ENCODE assay signal across 13 mouse cellular contexts in the genomic region with DNA sequence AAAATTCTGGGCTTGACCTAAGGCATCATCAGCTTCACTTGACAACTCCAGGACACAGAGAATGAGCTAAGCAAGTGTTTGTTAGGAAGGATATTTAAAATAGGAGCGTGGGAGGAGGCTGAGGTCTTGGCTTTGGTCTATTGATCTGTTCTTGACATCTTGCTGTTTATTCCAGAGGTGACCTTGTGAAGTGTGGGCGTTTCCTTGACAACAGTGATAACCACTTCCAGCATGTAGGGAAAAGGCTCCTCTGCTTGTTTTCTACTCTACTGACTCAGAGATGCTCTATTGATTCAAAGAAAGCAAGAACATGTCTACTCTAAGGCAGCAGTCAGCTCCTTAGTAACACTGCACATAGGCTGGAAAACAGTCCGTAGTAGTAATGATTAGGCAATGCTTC.
A peak's percentile ranks its signal among the peaks of the same experiment; 100 is the strongest.
DNase-seq lines count a peak whose midpoint lies in the region; ATAC-seq and TF ChIP-seq lines count a peak whose summit lies in the region.
"Had no signal": no experiment of that assay in that cellular context is flagged by ENCODE, and none has a peak within 500 bp of the region (broad histone marks: within the 10 kb centered on the region; RNA-seq: fewer than 3 reads in every experiment).

No protein-coding gene starts in this region.

- no peak overlapping the region for H3K27ac ChIP-seq in forebrain, embryonic 12.5 days
- H3K27ac ChIP-seq in forebrain, embryonic 10.5 days: no peak overlapping the region
- H3K27ac ChIP-seq in hindbrain, embryonic 16.5 days (ENCODE audit: low read depth, low read length): peak overlapping the region; percentile 50
- H3K27ac ChIP-seq in midbrain, postnatal 0 days (ENCODE audit: low read depth, low read length): peak overlapping the region; percentile 81
- H3K27ac ChIP-seq in intestine, postnatal 0 days (ENCODE audit: low read depth, low read length): no peak overlapping the region
- H3K27ac ChIP-seq: lung, embryonic 15.5 days had no signal

- no peak overlapping the region for H3K4me2 ChIP-seq in forebrain, embryonic 12.5 days
- no peak overlapping the region for H3K4me2 ChIP-seq in hindbrain, embryonic 16.5 days (ENCODE audit: low read length)
- no peak overlapping the region for H3K4me2 ChIP-seq in midbrain, postnatal 0 days (ENCODE audit: low read depth, low read length, poor library complexity, severe bottlenecking)
- H3K4me2 ChIP-seq in intestine, postnatal 0 days (replicated peaks; ENCODE audit: low read depth): no peak overlapping the region
- H3K4me2 ChIP-seq: lung, embryonic 15.5 days had no signal

- H3K4me1 ChIP-seq in forebrain, embryonic 12.5 days: peaks cover 26% of the 10 kb centered on the region
- H3K4me1 ChIP-seq in forebrain, embryonic 10.5 days: peaks cover 16% of the 10 kb centered on the region
- H3K4me1 ChIP-seq in hindbrain, embryonic 16.5 days (ENCODE audit: control insufficient read depth, insufficient read depth, low read depth, low read length): peaks cover 11% of the 10 kb centered on the region
- H3K4me1 ChIP-seq in midbrain, postnatal 0 days (ENCODE audit: insufficient read depth, low read length): peaks cover 4% of the 10 kb centered on the region; the same call in 1 of the 2 replicates
- H3K4me1 ChIP-seq in intestine, postnatal 0 days (replicated peaks; ENCODE audit: control insufficient read depth, insufficient read depth, low read length): no peaks in the 10 kb centered on the region
- H3K4me1 ChIP-seq: lung, embryonic 15.5 days had no signal

- H3K9me3 ChIP-seq in forebrain, embryonic 12.5 days: no peaks in the 10 kb centered on the region
- H3K9me3 ChIP-seq in forebrain, embryonic 10.5 days: no peaks in the 10 kb centered on the region
- H3K9me3 ChIP-seq in hindbrain, embryonic 16.5 days (ENCODE audit: control insufficient read depth, low read length): no peaks in the 10 kb centered on the region
- H3K9me3 ChIP-seq in midbrain, postnatal 0 days (ENCODE audit: low read length): no peaks in the 10 kb centered on the region
- no peaks in the 10 kb centered on the region for H3K9me3 ChIP-seq in intestine, postnatal 0 days (ENCODE audit: control insufficient read depth)
- H3K9me3 ChIP-seq: lung, embryonic 15.5 days had no signal

- H3K36me3 ChIP-seq in forebrain, embryonic 12.5 days (replicated peaks): no peaks in the 10 kb centered on the region
- no peaks in the 10 kb centered on the region for H3K36me3 ChIP-seq in forebrain, embryonic 10.5 days (replicated peaks)
- no peaks in the 10 kb centered on the region for H3K36me3 ChIP-seq in hindbrain, embryonic 16.5 days (ENCODE audit: control insufficient read depth, insufficient read depth, low read length)
- H3K36me3 ChIP-seq in midbrain, postnatal 0 days (ENCODE audit: insufficient read depth, low read length): no peaks in the 10 kb centered on the region
- H3K36me3 ChIP-seq in intestine, postnatal 0 days (ENCODE audit: control insufficient read depth, insufficient read depth): no peaks in the 10 kb centered on the region
- H3K36me3 ChIP-seq: lung, embryonic 15.5 days had no signal

- 68% methylated on average over 3 of the region's 3 CpGs for WGBS in forebrain, embryonic 12.5 days
- WGBS in forebrain, embryonic 10.5 days: 70% methylated on average over 3 of the region's 3 CpGs
- WGBS in hindbrain, embryonic 16.5 days: 34% methylated on average over 3 of the region's 3 CpGs
- whole genome bisulfite sequencing in midbrain, postnatal 0 days: 32% methylated on average over 3 of the region's 3 CpGs
- 51% methylated on average over 3 of the region's 3 CpGs for WGBS in intestine, postnatal 0 days

- H3K9ac ChIP-seq in forebrain, embryonic 12.5 days: no peak overlapping the region
- H3K9ac ChIP-seq in hindbrain, embryonic 16.5 days (ENCODE audit: low read depth, low read length): no peak overlapping the region
- no peak overlapping the region for H3K9ac ChIP-seq in midbrain, postnatal 0 days (replicated peaks; ENCODE audit: low read length, poor library complexity, severe bottlenecking)
- no peak overlapping the region for H3K9ac ChIP-seq in intestine, postnatal 0 days (ENCODE audit: low read depth, low read length)
- H3K9ac ChIP-seq: lung, embryonic 15.5 days had no signal

- no peaks in the 10 kb centered on the region for H3K27me3 ChIP-seq in forebrain, embryonic 12.5 days
- H3K27me3 ChIP-seq in forebrain, embryonic 10.5 days (ENCODE audit: poor library complexity, severe bottlenecking): peaks cover 10% of the 10 kb centered on the region; the same call in 1 of the 2 replicates
- H3K27me3 ChIP-seq in hindbrain, embryonic 16.5 days (replicated peaks; ENCODE audit: control insufficient read depth, insufficient read depth, low read length): no peaks in the 10 kb centered on the region
- H3K27me3 ChIP-seq in midbrain, postnatal 0 days (ENCODE audit: insufficient read depth, low read length): no peaks in the 10 kb centered on the region
- no peaks in the 10 kb centered on the region for H3K27me3 ChIP-seq in intestine, postnatal 0 days (replicated peaks; ENCODE audit: control insufficient read depth, insufficient read depth, low read length)
- H3K27me3 ChIP-seq: lung, embryonic 15.5 days had no signal

- TF ChIP-seq CTCF in midbrain, postnatal 0 days (IDR thresholded peaks at IDR 0.05): no peak
- TF ChIP-seq CTCF in intestine, postnatal 0 days (IDR thresholded peaks at IDR 0.05; ENCODE audit: low read depth): no peak

- no peak overlapping the region for H3K4me3 ChIP-seq in forebrain, embryonic 12.5 days (replicated peaks)
- no peak overlapping the region for H3K4me3 ChIP-seq in forebrain, embryonic 10.5 days
- H3K4me3 ChIP-seq in hindbrain, embryonic 16.5 days (ENCODE audit: low read length): no peak overlapping the region
- H3K4me3 ChIP-seq in midbrain, postnatal 0 days (ENCODE audit: low read depth, low read length): no peak overlapping the region
- H3K4me3 ChIP-seq in intestine, postnatal 0 days (ENCODE audit: low read depth, low read length): no peak overlapping the region
- H3K4me3 ChIP-seq: lung, embryonic 15.5 days had no signal

- no peak for DNase-seq in forebrain, embryonic 10.5 days (ENCODE audit: extremely low spot score, low spot score)
- DNase-seq in brain, adult 2 months (ENCODE audit: low read depth, low spot score): peak; percentile 39
- DNase-seq in midbrain, postnatal 0 days (ENCODE audit: low spot score): no peak
- no peak for DNase-seq in gastrocnemius, postnatal 10 days
- DNase-seq in left cerebral cortex, adult 8-10 months (ENCODE audit: low spot score in 2 of 2): no peak
- DNase-seq: adrenal gland, adult 8-10 months; cerebellum, postnatal 14 days; thymus, postnatal 36 days had no signal

- peak; percentile 68 for ATAC-seq in forebrain, embryonic 12.5 days (ENCODE audit: low FRiP score)
- ATAC-seq in hindbrain, embryonic 16.5 days: peak; percentile 15; the same call in 1 of the 2 replicates
- ATAC-seq in midbrain, postnatal 0 days (ENCODE audit: low FRiP score): peak; percentile 34
- ATAC-seq in intestine, postnatal 0 days: no peak
- ATAC-seq: Patski had no signal

Comparison
In these comparisons a context has a peak if more than half of its experiments do, and no peak if none do; other contexts are left out.
1. H3K27ac ChIP-seq: peak in hindbrain, embryonic 16.5 days (single experiment) and midbrain, postnatal 0 days (single experiment); none in forebrain, embryonic 12.5 days (single experiment), forebrain, embryonic 10.5 days (single experiment) and intestine, postnatal 0 days (single experiment).